Mouse (Mus musculus): ENCODE measurements at regions not wholly inside any gene's neighbourhood (a gene's known extent, or its start where the extent isn't known, plus 50 kb on each side); places are given as distances from the start of the nearest gene placed in this dataset.

DNA sequence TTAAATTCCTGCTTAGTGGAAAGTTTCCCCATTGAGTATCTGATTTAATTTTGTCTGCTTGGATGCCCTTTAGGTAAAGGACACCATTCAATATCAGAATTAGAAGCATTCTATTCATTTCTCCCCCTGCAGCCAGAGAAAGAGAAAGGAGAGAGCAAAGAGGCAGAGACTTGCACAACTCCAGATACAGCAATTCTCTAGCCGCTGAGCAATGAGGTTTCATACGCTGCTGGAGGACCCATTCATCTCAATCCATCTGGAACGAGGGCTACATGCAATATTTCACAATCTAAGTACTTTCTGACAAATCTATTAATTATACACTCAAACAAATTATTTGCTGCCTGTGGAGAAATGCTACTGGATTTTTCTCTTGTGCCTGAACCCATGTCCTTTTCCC, 538.0 kb upstream of the Tusc1 start:
- TF ChIP-seq EP300 (optimal IDR thresholded peaks at IDR 0.05) (no peak), CTCF (IDR thresholded peaks at IDR 0.05; ENCODE audit: low read depth) (no peak)
- H3K27me3 ChIP-seq (ENCODE audit: control insufficient read depth, insufficient read depth, low read length) = no peaks in the 10 kb centered on the region
- H3K4me3 ChIP-seq (ENCODE audit: low read depth, low read length) = no peak overlapping the region
- H3K27ac ChIP-seq (replicated peaks) = no peak overlapping the region
- no peaks in the 10 kb centered on the region for H3K9me3 ChIP-seq (ENCODE audit: control insufficient read depth, low read length)
- no peak for ATAC-seq (ENCODE audit: low FRiP score, low TSS enrichment)
- H3K4me2 ChIP-seq (replicated peaks; ENCODE audit: low read depth) = no peak overlapping the region
- H3K4me1 ChIP-seq (replicated peaks; ENCODE audit: control insufficient read depth, insufficient read depth) = no peaks in the 10 kb centered on the region
- 55% methylated on average over 3 of the region's 3 CpGs for WGBS
- H3K36me3 ChIP-seq (ENCODE audit: control insufficient read depth, insufficient read depth, low read length) = no peaks in the 10 kb centered on the region
- no peak for DNase-seq (ENCODE audit: low spot score)
- no peak overlapping the region for H3K9ac ChIP-seq (ENCODE audit: low read length)

- Histone ChIP-seq H3K4me3 (ENCODE audit: low read depth, low read length) (no peak overlapping the region), H3K9ac (ENCODE audit: low read length) (no peak overlapping the region), H3K36me3 (ENCODE audit: control insufficient read depth, insufficient read depth, low read length) (no peaks in the 10 kb centered on the region), H3K9me3 (ENCODE audit: control insufficient read depth, low read length) (no peaks in the 10 kb centered on the region), H3K4me2 (replicated peaks; ENCODE audit: low read depth) (no peak overlapping the region), H3K27me3 (ENCODE audit: control insufficient read depth, insufficient read depth, low read length) (no peaks in the 10 kb centered on the region), H3K4me1 (replicated peaks; ENCODE audit: control insufficient read depth, insufficient read depth) (no peaks in the 10 kb centered on the region), H3K27ac (replicated peaks) (no peak overlapping the region)
- 94% methylated on average over 3 of the region's 3 CpGs for WGBS
- no peak for ATAC-seq (ENCODE audit: low FRiP score, low TSS enrichment)
- TF ChIP-seq CTCF (IDR thresholded peaks at IDR 0.05; ENCODE audit: low read depth) = no peak
- TF ChIP-seq EP300 (optimal IDR thresholded peaks at IDR 0.05) = no peak
- no peak for DNase-seq (ENCODE audit: low spot score)
Measured at GRCm38 (mm10) chr4:93853451-93853850, 518.1 kb upstream of the Tusc1 start.

DNA sequence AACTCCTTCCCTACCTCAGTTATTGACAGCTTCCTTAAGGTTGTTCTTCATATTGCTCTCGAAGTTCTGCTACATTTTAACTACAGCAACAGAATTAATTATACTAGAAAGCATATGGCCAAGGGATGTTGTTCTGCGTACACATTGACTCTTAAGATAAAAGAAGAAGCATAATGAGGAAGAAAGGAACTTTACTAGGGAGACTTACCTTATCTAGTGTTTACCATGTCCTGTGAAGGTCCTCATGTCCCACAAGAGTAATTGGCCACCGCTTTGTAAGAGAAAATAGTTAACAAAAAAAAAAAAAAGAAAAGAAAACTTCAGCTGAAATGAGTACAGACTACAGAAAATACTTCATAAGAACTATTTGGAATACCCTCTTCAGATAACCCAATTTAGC, 513.9 kb upstream of the Tusc1 start:
- H3K4me3 ChIP-seq (ENCODE audit: low read depth, low read length) = no peak overlapping the region
- no peak overlapping the region for H3K27ac ChIP-seq (replicated peaks)
- TF ChIP-seq EP300 (optimal IDR thresholded peaks at IDR 0.05) = no peak
- no peak for TF ChIP-seq CTCF (IDR thresholded peaks at IDR 0.05; ENCODE audit: low read depth)
- H3K36me3 ChIP-seq (ENCODE audit: control insufficient read depth, insufficient read depth, low read length) = no peaks in the 10 kb centered on the region
- H3K9me3 ChIP-seq (ENCODE audit: control insufficient read depth, low read length) = no peaks in the 10 kb centered on the region
- no peaks in the 10 kb centered on the region for H3K4me1 ChIP-seq (replicated peaks; ENCODE audit: control insufficient read depth, insufficient read depth)
- no peak for ATAC-seq (ENCODE audit: low FRiP score, low TSS enrichment)
- WGBS = 60% methylated on average over 3 of the region's 3 CpGs
- H3K9ac ChIP-seq (ENCODE audit: low read length) = no peak overlapping the region
- H3K27me3 ChIP-seq (ENCODE audit: control insufficient read depth, insufficient read depth, low read length) = no peaks in the 10 kb centered on the region
- H3K4me2 ChIP-seq (replicated peaks; ENCODE audit: low read depth) = no peak overlapping the region
- DNase-seq (ENCODE audit: low spot score) = no peak

GRCm38 (mm10) chr4:93830701-93831100, 495.4 kb upstream of the Tusc1 start:
- no peaks in the 10 kb centered on the region for H3K9me3 ChIP-seq (ENCODE audit: control insufficient read depth, low read length)
- no peak overlapping the region for H3K4me3 ChIP-seq (ENCODE audit: low read depth, low read length)
- ATAC-seq (ENCODE audit: low FRiP score, low TSS enrichment) = no peak
- no peaks in the 10 kb centered on the region for H3K4me1 ChIP-seq (replicated peaks; ENCODE audit: control insufficient read depth, insufficient read depth)
- TF ChIP-seq EP300 (optimal IDR thresholded peaks at IDR 0.05) (no peak), CTCF (IDR thresholded peaks at IDR 0.05; ENCODE audit: low read depth) (no peak)
- no peaks in the 10 kb centered on the region for H3K36me3 ChIP-seq (ENCODE audit: control insufficient read depth, insufficient read depth, low read length)
- H3K4me2 ChIP-seq (replicated peaks; ENCODE audit: low read depth) = no peak overlapping the region
- no peak overlapping the region for H3K27ac ChIP-seq (replicated peaks)
- DNase-seq (ENCODE audit: low spot score) = no peak
- H3K9ac ChIP-seq (ENCODE audit: low read length) = no peak overlapping the region
- H3K27me3 ChIP-seq (ENCODE audit: control insufficient read depth, insufficient read depth, low read length) = no peaks in the 10 kb centered on the region

- Histone ChIP-seq H3K27me3 (ENCODE audit: control insufficient read depth, insufficient read depth, low read length) (no peaks in the 10 kb centered on the region), H3K4me3 (ENCODE audit: low read depth, low read length) (no peak overlapping the region), H3K36me3 (ENCODE audit: control insufficient read depth, insufficient read depth, low read length) (no peaks in the 10 kb centered on the region), H3K9ac (ENCODE audit: low read length) (no peak overlapping the region), H3K4me2 (replicated peaks; ENCODE audit: low read depth) (no peak overlapping the region), H3K9me3 (ENCODE audit: control insufficient read depth, low read length) (no peaks in the 10 kb centered on the region), H3K4me1 (replicated peaks; ENCODE audit: control insufficient read depth, insufficient read depth) (no peaks in the 10 kb centered on the region), H3K27ac (replicated peaks) (no peak overlapping the region)
- no peak for TF ChIP-seq CTCF (IDR thresholded peaks at IDR 0.05; ENCODE audit: low read depth)
- TF ChIP-seq EP300 (optimal IDR thresholded peaks at IDR 0.05) = no peak
- ATAC-seq (ENCODE audit: low FRiP score, low TSS enrichment) (no peak), DNase-seq (ENCODE audit: low spot score) (no peak)
- WGBS = 77% methylated on average over 1 of the region's 1 CpGs
Measured at GRCm38 (mm10) chr4:93793104-93793503, 457.8 kb upstream of the Tusc1 start.

DNA sequence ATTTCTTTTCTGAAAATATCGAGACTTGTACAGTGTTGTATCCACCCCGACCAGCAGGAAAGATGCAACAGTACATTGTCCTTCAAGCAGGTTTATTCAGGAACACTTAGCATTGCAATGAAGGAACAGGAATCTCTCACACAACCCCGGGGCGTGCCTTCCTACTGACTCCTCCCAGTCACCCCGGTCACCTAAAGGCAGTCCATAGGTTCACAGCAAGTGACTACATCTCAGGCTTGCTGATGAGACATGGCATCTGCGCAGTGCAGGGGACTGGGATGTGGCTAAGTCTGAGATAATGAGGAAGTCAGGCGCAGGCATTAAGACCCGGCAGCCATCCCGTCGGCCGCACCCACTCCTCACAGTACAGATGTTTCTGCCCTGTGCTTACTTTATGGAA, 454.8 kb upstream of the Tusc1 start:
- ATAC-seq (ENCODE audit: low FRiP score, low TSS enrichment) (no peak), DNase-seq (ENCODE audit: low spot score) (no peak)
- H3K4me1 ChIP-seq (replicated peaks; ENCODE audit: control insufficient read depth, insufficient read depth) = no peaks in the 10 kb centered on the region
- no peak overlapping the region for H3K27ac ChIP-seq (replicated peaks)
- no peaks in the 10 kb centered on the region for H3K9me3 ChIP-seq (ENCODE audit: control insufficient read depth, low read length)
- H3K9ac ChIP-seq (ENCODE audit: low read length) = no peak overlapping the region
- TF ChIP-seq CTCF (IDR thresholded peaks at IDR 0.05; ENCODE audit: low read depth) (no peak), EP300 (optimal IDR thresholded peaks at IDR 0.05) (no peak)
- 71% methylated on average over 11 of the region's 11 CpGs for WGBS
- H3K4me3 ChIP-seq (ENCODE audit: low read depth, low read length) = no peak overlapping the region
- H3K4me2 ChIP-seq (replicated peaks; ENCODE audit: low read depth) = no peak overlapping the region
- H3K27me3 ChIP-seq (ENCODE audit: control insufficient read depth, insufficient read depth, low read length) = no peaks in the 10 kb centered on the region
- H3K36me3 ChIP-seq (ENCODE audit: control insufficient read depth, insufficient read depth, low read length) = no peaks in the 10 kb centered on the region

All from stomach, postnatal 0 days (tissue).